Mouse (Mus musculus) liver, adult 10 weeks (tissue): Measurements from ENCODE around the gene Etnk2. TPM values are rescaled to one million over a fixed set of nuclear protein-coding genes. Genes with fewer than 3 reads are reported as not detected.

Experiments
- polyA plus RNA-seq: library from polyadenylated mRNA; stranded (reverse); fragments of 350-450 nt; fragmentation: Illumina TruSeq; extraction: RNeasy Lipid Tissue Mini Kit (QIAGEN cat#74804); gene quantifications from one replicate; pipeline ENCODE4 v1.2.3, GENCODE M21; 2014; ENCODE audit warnings: low read depth, low replicate concordance

Gene Etnk2
- 145 TPM for polyA plus RNA-seq

DNA sequence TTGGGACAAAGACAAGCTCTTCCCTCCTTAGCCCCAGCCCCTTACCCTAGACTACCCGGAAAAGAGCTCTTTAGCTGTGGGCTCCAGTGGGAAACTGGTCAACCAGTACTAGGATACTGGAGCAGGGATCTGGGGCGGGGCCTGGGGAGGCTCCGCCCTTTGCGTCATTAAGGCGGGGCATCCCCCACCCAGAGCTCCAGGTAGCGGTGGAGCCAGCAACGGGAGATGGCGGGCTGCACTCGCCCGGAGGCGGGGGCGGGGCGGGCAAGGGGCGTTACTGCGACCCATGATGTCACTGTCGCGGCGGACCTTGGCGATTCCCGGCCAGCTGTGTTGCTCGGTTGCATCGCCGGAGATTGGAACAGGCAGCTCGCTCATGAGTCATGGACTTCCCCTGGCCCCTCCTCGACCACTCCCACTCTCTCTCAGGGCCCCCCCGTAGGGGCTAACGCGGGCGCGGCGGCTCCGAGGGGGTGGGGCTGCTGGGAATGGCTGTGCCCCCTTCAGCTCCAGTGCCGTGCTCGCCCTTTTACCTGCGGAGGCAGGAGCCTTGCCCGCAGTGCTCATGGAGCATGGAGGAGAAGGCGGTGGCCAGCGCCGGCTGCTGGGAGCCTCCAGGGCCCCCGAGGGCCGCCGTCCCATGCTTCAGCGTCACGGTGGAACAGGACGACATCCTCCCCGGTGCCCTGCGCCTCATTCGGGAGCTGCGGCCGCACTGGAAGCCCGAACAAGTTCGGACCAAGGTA lies at the start of gene Etnk2:
TSS of gene Etnk2 (plus strand) at position 297 of the 746 bp plus-strand sequence.

DNA sequence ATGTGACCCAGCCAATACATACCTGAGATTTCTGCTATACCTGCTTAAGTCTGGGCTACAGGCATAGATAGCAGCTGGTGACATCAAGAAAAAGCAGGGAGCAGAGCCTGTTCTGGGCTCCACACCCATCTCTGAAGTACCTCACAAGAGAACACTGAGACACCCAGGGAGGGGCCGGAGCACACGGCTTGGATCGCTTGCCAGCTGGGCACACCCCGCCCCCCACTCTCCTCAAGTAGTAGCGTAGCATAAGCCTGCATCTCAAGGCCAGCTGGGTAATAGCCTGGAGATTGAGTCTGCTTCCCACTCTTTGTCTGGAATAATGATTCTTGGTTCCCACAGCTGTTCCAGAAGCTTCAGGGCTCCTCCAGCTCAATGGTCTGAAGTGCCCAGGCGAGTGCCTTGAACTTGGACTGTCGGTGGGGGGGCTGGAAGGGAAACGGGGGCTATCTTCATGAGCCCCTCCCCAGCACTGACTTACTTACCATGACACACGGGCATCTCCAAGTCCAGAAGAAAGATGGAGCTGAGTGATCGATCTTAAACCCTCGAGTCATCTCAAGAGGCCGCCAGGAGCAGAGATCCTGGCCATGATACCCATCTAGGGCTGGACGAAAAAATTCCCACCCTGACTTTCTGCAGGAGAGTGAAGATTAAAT lies 42.0 kb upstream of the Etnk2 start, which contains the start of gene Kiss1:
TSS of gene Kiss1 (plus strand) at position 609 of the 659 bp plus-strand sequence.

DNA sequence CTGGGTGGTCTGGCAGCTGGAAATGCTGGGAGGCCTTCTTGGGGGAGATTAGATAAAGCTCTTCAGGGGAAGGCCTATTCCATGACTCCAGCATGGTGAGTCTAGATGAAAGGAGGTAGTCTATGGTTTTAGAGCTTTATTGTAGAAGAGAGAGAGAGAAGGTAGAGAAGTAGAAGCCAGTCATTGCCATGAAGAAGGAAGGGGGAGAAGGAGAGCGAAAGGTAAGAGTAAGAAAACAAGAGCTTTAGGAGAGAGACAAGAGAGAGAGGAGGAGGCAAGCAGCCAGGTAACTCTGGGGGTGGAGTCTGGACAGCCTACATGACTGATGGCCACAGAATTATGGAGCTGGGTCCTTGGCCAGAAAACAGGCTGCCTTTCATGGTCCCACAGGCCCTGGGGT lies 13.2 kb upstream of the Etnk2 start, which contains the start of gene Ren1:
TSS of gene Ren1 (plus strand) at position 301 of the 400 bp plus-strand sequence.

DNA sequence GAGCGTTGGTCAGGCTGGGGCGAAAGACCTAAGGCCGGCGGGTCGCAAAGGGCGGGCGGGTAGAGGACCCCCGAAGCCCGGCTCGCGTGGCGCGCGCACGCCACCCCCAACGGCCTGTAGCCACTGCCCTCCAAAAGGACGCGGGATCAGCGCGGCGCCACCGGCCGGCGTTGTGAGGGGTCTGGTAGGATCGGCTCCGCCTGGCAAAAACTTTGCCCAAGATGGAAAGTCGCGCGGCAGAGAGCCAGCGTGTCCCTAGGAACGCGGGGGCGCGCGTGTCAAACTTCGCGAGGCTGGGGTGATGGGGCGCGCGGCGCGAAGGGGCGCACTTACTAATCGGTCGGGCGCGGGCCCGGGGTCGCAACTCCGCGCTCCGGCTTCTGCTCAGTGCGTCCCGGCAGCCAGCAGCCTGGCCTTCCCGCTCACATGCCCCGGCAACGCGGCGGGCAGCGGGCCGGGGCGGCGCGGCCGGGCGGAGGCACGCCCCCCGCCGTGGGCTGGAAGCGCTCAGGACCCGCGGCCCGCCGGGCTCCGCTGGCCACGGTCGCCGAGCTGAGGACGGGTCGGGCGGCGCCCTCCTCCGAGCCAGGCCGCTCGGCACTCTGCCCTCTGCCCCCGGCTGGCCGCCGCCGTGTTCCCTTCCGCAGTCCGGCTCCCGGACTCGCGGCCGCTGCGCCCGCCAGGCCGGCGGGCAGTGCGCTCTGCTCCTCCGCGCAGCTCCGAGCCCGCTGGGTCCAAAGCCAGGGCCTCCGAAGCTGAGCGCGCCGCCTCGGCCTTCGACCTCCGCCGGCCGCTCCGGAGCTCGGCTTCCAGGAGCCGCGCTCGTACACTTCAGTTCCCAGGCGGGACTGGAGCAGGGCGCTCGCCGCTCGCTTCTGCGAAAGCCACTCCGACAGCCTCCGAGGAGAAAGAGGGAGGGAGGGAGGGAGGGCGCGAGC lies 60.4 kb downstream of the Etnk2 start, which contains the start of gene Sox13:
TSS of gene Sox13 (minus strand) at position 835 of the 938 bp plus-strand sequence.

Other genes starting within 250 kb of the Etnk2 start
- 75.1 TPM for gene Ppp1r15b, start 232.4 kb upstream of the Etnk2 start, polyA plus RNA-seq
- 9.7 TPM for gene Plekha6, start 199.4 kb upstream of the Etnk2 start, polyA plus RNA-seq
- 3.9 TPM for gene Golt1a, start 53.8 kb upstream of the Etnk2 start, polyA plus RNA-seq
- gene Kiss1, start 41.7 kb upstream of the Etnk2 start, polyA plus RNA-seq = not detected
- not detected for gene Ren1, start 13.1 kb upstream of the Etnk2 start, polyA plus RNA-seq
- 0.82 TPM for gene Sox13, start 60.8 kb downstream of the Etnk2 start, polyA plus RNA-seq
- gene Snrpe, start 246.7 kb downstream of the Etnk2 start, polyA plus RNA-seq = 164 TPM